Mouse (Mus musculus): ENCODE measurements at regions not wholly inside any gene's neighbourhood (a gene's known extent, or its start where the extent isn't known, plus 50 kb on each side); places are given as distances from the start of the nearest gene placed in this dataset.

GRCm38 (mm10) chr8:91863505-91863904 lies 61.6 kb upstream of the Irx3 start:
- ATAC-seq (ENCODE audit: low FRiP score) (no peak), DNase-seq (ENCODE audit: low spot score) (no peak)
- Histone ChIP-seq H3K9ac (no peak overlapping the region), H3K4me3 (replicated peaks; ENCODE audit: low read length) (no peak overlapping the region), H3K4me1 (replicated peaks; ENCODE audit: control insufficient read depth, insufficient read depth, low read length) (peaks cover 7% of the 10 kb centered on the region; the same call in 1 of the 2 replicates), H3K27ac (no peak overlapping the region), H3K9me3 (ENCODE audit: control insufficient read depth, low read length) (no peaks in the 10 kb centered on the region), H3K27me3 (ENCODE audit: control insufficient read depth, insufficient read depth, low read length) (peaks cover 15% of the 10 kb centered on the region; the same call in 1 of the 2 replicates), H3K4me2 (replicated peaks) (no peak overlapping the region), H3K36me3 (replicated peaks; ENCODE audit: control insufficient read depth, insufficient read depth) (no peaks in the 10 kb centered on the region)
- WGBS: 26% methylated on average over 4 of the region's 4 CpGs

- Histone ChIP-seq H3K9ac (no peak overlapping the region), H3K36me3 (replicated peaks; ENCODE audit: control insufficient read depth, insufficient read depth) (no peaks in the 10 kb centered on the region), H3K4me1 (replicated peaks; ENCODE audit: control insufficient read depth, insufficient read depth, low read length) (no peaks in the 10 kb centered on the region), H3K27ac (no peak overlapping the region), H3K27me3 (ENCODE audit: control insufficient read depth, insufficient read depth, low read length) (peaks cover 6% of the 10 kb centered on the region; the same call in 1 of the 2 replicates), H3K4me2 (replicated peaks) (no peak overlapping the region), H3K9me3 (ENCODE audit: control insufficient read depth, low read length) (no peaks in the 10 kb centered on the region), H3K4me3 (replicated peaks; ENCODE audit: low read length) (no peak overlapping the region)
- no peak for DNase-seq (ENCODE audit: low spot score)
- 0 out of 2 replicates have a peak, but pooled peaks have one; percentile 24 for ATAC-seq (ENCODE audit: low FRiP score)
- WGBS: 31% methylated on average over 14 of the region's 14 CpGs
These were observed 54.0 kb upstream of the Irx3 start for GRCm38 (mm10) chr8:91855881-91856280.

- Histone ChIP-seq H3K36me3 (replicated peaks; ENCODE audit: control insufficient read depth, insufficient read depth) (no peaks in the 10 kb centered on the region), H3K9ac (no peak overlapping the region), H3K27me3 (ENCODE audit: control insufficient read depth, insufficient read depth, low read length) (peaks cover 3% of the 10 kb centered on the region; the same call in 1 of the 2 replicates), H3K4me2 (replicated peaks) (no peak overlapping the region), H3K9me3 (ENCODE audit: control insufficient read depth, low read length) (no peaks in the 10 kb centered on the region), H3K27ac (no peak overlapping the region), H3K4me1 (replicated peaks; ENCODE audit: control insufficient read depth, insufficient read depth, low read length) (no peaks in the 10 kb centered on the region), H3K4me3 (replicated peaks; ENCODE audit: low read length) (no peak overlapping the region)
- no peak for ATAC-seq (ENCODE audit: low FRiP score)
- no peak for DNase-seq (ENCODE audit: low spot score)
- WGBS: 52% methylated on average over 4 of the region's 4 CpGs
These were observed 52.5 kb upstream of the Irx3 start for GRCm38 (mm10) chr8:91854369-91854768.

GRCm38 (mm10) chr8:91853803-91854202 lies 51.9 kb upstream of the Irx3 start:
- Histone ChIP-seq H3K4me1 (replicated peaks; ENCODE audit: control insufficient read depth, insufficient read depth, low read length) (no peaks in the 10 kb centered on the region), H3K9ac (no peak overlapping the region), H3K9me3 (ENCODE audit: control insufficient read depth, low read length) (no peaks in the 10 kb centered on the region), H3K4me2 (replicated peaks) (no peak overlapping the region), H3K27ac (no peak overlapping the region), H3K4me3 (replicated peaks; ENCODE audit: low read length) (no peak overlapping the region), H3K27me3 (ENCODE audit: control insufficient read depth, insufficient read depth, low read length) (peaks cover 3% of the 10 kb centered on the region; the same call in 1 of the 2 replicates), H3K36me3 (replicated peaks; ENCODE audit: control insufficient read depth, insufficient read depth) (no peaks in the 10 kb centered on the region)
- no peak; the same call in 1 of the 2 replicates for ATAC-seq (ENCODE audit: low FRiP score)
- 11% methylated on average over 2 of the region's 2 CpGs for WGBS
- DNase-seq (ENCODE audit: low spot score): no peak

GRCm38 (mm10) chr8:91853336-91853735 lies 51.5 kb upstream of the Irx3 start:
- Histone ChIP-seq H3K27ac (no peak overlapping the region), H3K4me1 (replicated peaks; ENCODE audit: control insufficient read depth, insufficient read depth, low read length) (no peaks in the 10 kb centered on the region), H3K4me2 (replicated peaks) (no peak overlapping the region), H3K27me3 (ENCODE audit: control insufficient read depth, insufficient read depth, low read length) (peaks cover 3% of the 10 kb centered on the region; the same call in 1 of the 2 replicates), H3K9ac (no peak overlapping the region), H3K36me3 (replicated peaks; ENCODE audit: control insufficient read depth, insufficient read depth) (no peaks in the 10 kb centered on the region), H3K4me3 (replicated peaks; ENCODE audit: low read length) (no peak overlapping the region), H3K9me3 (ENCODE audit: control insufficient read depth, low read length) (no peaks in the 10 kb centered on the region)
- ATAC-seq (ENCODE audit: low FRiP score): no peak
- DNase-seq (ENCODE audit: low spot score): no peak
- WGBS: 52% methylated on average over 4 of the region's 4 CpGs

All from hindbrain, embryonic 14.5 days (tissue).